ENCODE assay signal across 11 mouse cellular contexts in the genomic region with DNA sequence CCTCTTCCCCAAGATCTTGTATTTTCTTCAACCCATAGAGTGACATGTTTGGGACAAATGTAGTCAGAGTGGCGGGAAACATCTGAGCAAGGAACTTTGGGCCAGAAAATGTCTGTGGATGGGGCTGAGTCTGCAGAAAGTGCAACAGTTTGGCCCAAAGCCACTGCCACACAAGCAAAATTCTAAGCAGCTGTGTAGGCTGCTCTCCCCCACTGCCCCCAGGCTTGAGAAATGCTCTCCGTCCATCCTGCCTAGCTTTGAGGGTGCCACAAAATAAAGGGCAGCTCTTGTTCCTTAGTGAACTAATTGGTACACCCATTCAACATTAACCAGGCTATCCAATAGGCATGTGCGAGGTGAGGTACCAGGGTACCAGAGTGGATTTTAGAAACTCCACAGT.
DNase-seq lines count a peak whose midpoint lies in the region; ATAC-seq and TF ChIP-seq lines count a peak whose summit lies in the region.
"Had no signal": no experiment of that assay in that cellular context is flagged by ENCODE, and none has a peak within 500 bp of the region (broad histone marks: within the 10 kb centered on the region; RNA-seq: fewer than 3 reads in every experiment).

No protein-coding gene starts in this region.

- H3K4me2 ChIP-seq in limb, embryonic 15.5 days: no peak overlapping the region
- H3K4me2 ChIP-seq: heart, embryonic 15.5 days had no signal

- H3K27ac ChIP-seq in kidney, adult 2 months (ENCODE audit: insufficient read depth, low read depth, low read length): no peak overlapping the region
- H3K27ac ChIP-seq in embryonic fibroblast, embryonic 13.5 days (ENCODE audit: insufficient read depth, low read length): peak overlapping the region; percentile 27; the same call in 1 of the 2 replicates
- H3K27ac ChIP-seq in limb, embryonic 15.5 days: peak overlapping the region; percentile 61; the same call in 1 of the 2 replicates
- H3K27ac ChIP-seq: heart, embryonic 15.5 days; midbrain, embryonic 10.5 days had no signal

- no peak for TF ChIP-seq POLR2A in kidney, adult 2 months (IDR thresholded peaks at IDR 0.05; ENCODE audit: low read depth, low read length)
- TF ChIP-seq POLR2A in embryonic fibroblast, embryonic 13.5 days (IDR thresholded peaks at IDR 0.05; ENCODE audit: low read depth, low read length): no peak

- no peaks in the 10 kb centered on the region for H3K4me1 ChIP-seq in kidney, adult 2 months (ENCODE audit: control insufficient read depth, insufficient read depth, low read length)
- H3K4me1 ChIP-seq in embryonic fibroblast, embryonic 13.5 days (ENCODE audit: control insufficient read depth, insufficient read depth, low read length): peaks cover 5% of the 10 kb centered on the region; the same call in 1 of the 2 replicates
- peaks cover 9% of the 10 kb centered on the region for H3K4me1 ChIP-seq in limb, embryonic 15.5 days

- no peak for ATAC-seq in limb, embryonic 15.5 days (ENCODE audit: insufficient number of reproducible peaks, low FRiP score, low TSS enrichment, low read depth)
- no peak for ATAC-seq in megakaryocyte-erythroid progenitor cell, adult 5-6 weeks (replicated peaks; ENCODE audit: low FRiP score, low TSS enrichment, poor library complexity, severe bottlenecking)

- H3K9ac ChIP-seq in limb, embryonic 15.5 days: no peak overlapping the region
- H3K9ac ChIP-seq: heart, embryonic 15.5 days had no signal

- no peaks in the 10 kb centered on the region for H3K27me3 ChIP-seq in kidney, adult 2 months (replicated peaks; ENCODE audit: control insufficient read depth, insufficient read depth, low read length)
- H3K27me3 ChIP-seq in limb, embryonic 15.5 days: no peaks in the 10 kb centered on the region
- H3K27me3 ChIP-seq: heart, embryonic 15.5 days had no signal

- DNase-seq in kidney, adult 2 months: peak; percentile 24
- DNase-seq in kidney, adult 11 months: no peak
- peak; percentile 21 to 24 for DNase-seq in right cerebral cortex, postnatal 10 days (ENCODE audit: low spot score in 2 of 2)
- DNase-seq in right cerebral cortex, adult 2 months (ENCODE audit: low spot score in 2 of 2): no peak
- DNase-seq: adrenal gland, postnatal 25 days; cerebellum, adult 11 months had no signal

- no peaks in the 10 kb centered on the region for H3K36me3 ChIP-seq in kidney, adult 2 months (ENCODE audit: control insufficient read depth, insufficient read depth, low read length)
- H3K36me3 ChIP-seq in limb, embryonic 15.5 days: no peaks in the 10 kb centered on the region
- H3K36me3 ChIP-seq: heart, embryonic 15.5 days; midbrain, embryonic 10.5 days had no signal

- WGBS in kidney, adult 2 months: 75% methylated on average over 3 of the region's 3 CpGs
- 51% methylated on average over 3 of the region's 3 CpGs for WGBS in limb, embryonic 15.5 days

- H3K4me3 ChIP-seq in kidney, adult 2 months (ENCODE audit: insufficient read depth, low read depth, low read length): no peak overlapping the region
- no peak overlapping the region for H3K4me3 ChIP-seq in embryonic fibroblast, embryonic 13.5 days (ENCODE audit: insufficient read depth, low read length)
- no peak overlapping the region for H3K4me3 ChIP-seq in limb, embryonic 15.5 days
- H3K4me3 ChIP-seq: heart, embryonic 15.5 days; midbrain, embryonic 10.5 days had no signal

- no peaks in the 10 kb centered on the region for H3K9me3 ChIP-seq in limb, embryonic 15.5 days
- H3K9me3 ChIP-seq: heart, embryonic 15.5 days; midbrain, embryonic 10.5 days had no signal

- TF ChIP-seq CTCF in kidney, adult 2 months (conservative IDR thresholded peaks at IDR 0.05; ENCODE audit: insufficient read depth, insufficient read length, low read depth, low read length): no peak
- TF ChIP-seq CTCF in embryonic fibroblast, embryonic 13.5 days (IDR thresholded peaks at IDR 0.05; ENCODE audit: borderline replicate concordance, insufficient read depth, low read length): no peak

Comparison
In these comparisons a context has a peak if more than half of its experiments do, and no peak if none do; other contexts are left out.
1. DNase-seq: peak in kidney, adult 2 months (single experiment) and right cerebral cortex, postnatal 10 days (2 of 2); none in kidney, adult 11 months (single experiment) and right cerebral cortex, adult 2 months (0 of 2).